Mouse (Mus musculus): Measurements from ENCODE around the gene Lrp2. TPM values are rescaled to one million over a fixed set of nuclear protein-coding genes. Genes with fewer than 3 reads are reported as not detected.

The Lrp2 gene
- total and polyA plus RNA-seq, 3 experiments = 0.01 TPM; not detected in 2

- Histone ChIP-seq H3K9ac (ENCODE audit: control insufficient read depth, low read depth, low read length, poor library complexity, severe bottlenecking) (no peak overlapping the region), H3K79me2 (ENCODE audit: control insufficient read depth, insufficient read depth, low read length, poor library complexity) (no peaks in the 10 kb centered on the region), H3K36me3 (ENCODE audit: control insufficient read depth in 1 of 2, insufficient read depth in 2 of 2, low read length in 2 of 2) (no peaks in the 10 kb centered on the region), H3K4me3 (ENCODE audit: control insufficient read depth in 1 of 2, insufficient read depth in 1 of 2, low read depth in 2 of 2, low read length in 2 of 2) (no peak overlapping the region), H3K9me3 (replicated peaks; ENCODE audit: insufficient read depth, low read length) (no peaks in the 10 kb centered on the region), H3K27me3 (ENCODE audit: control insufficient read depth in 1 of 2, insufficient read depth in 2 of 2, low read length in 2 of 2) (no peaks in the 10 kb centered on the region; a peak in 1 of 4 replicates), H3K4me1 (ENCODE audit: control insufficient read depth in 1 of 2, insufficient read depth in 2 of 2, low read length in 2 of 2) (no peaks in the 10 kb centered on the region), H3K27ac (ENCODE audit: control insufficient read depth, low read depth, low read length) (no peak overlapping the region)
- TF ChIP-seq KAT2A (conservative IDR thresholded peaks at IDR 0.05; ENCODE audit: low read depth, low read length) (no peak), ZMIZ1 (IDR thresholded peaks at IDR 0.05; ENCODE audit: low read depth, low read length) (no peak)
- no peak for DNase-seq (ENCODE audit: low read depth, low spot score)
These were observed 158.7 kb downstream of the Lrp2 start for GRCm38 (mm10) chr2:69427141-69427540.

GRCm38 (mm10) chr2:69426081-69426480 lies 159.8 kb downstream of the Lrp2 start:
- no peaks in the 10 kb centered on the region for H3K36me3 ChIP-seq (ENCODE audit: control insufficient read depth in 1 of 2, insufficient read depth in 2 of 2, low read length in 2 of 2)
- no peaks in the 10 kb centered on the region for H3K4me1 ChIP-seq (ENCODE audit: control insufficient read depth in 1 of 2, insufficient read depth in 2 of 2, low read length in 2 of 2)
- H3K9ac ChIP-seq (ENCODE audit: control insufficient read depth, low read depth, low read length, poor library complexity, severe bottlenecking) = no peak overlapping the region
- H3K9me3 ChIP-seq (replicated peaks; ENCODE audit: insufficient read depth, low read length) = no peaks in the 10 kb centered on the region
- no peak overlapping the region for H3K27ac ChIP-seq (ENCODE audit: control insufficient read depth, low read depth, low read length)
- H3K27me3 ChIP-seq (ENCODE audit: control insufficient read depth in 1 of 2, insufficient read depth in 2 of 2, low read length in 2 of 2) = no peaks in the 10 kb centered on the region; a peak in 1 of 4 replicates
- no peak for DNase-seq (ENCODE audit: low read depth, low spot score)
- no peak for TF ChIP-seq MAX (IDR thresholded peaks at IDR 0.05; ENCODE audit: low read length)
- no peak for TF ChIP-seq E2F4 (IDR thresholded peaks at IDR 0.05; ENCODE audit: borderline replicate concordance, low read depth, low read length)
- no peak for TF ChIP-seq MYC (IDR thresholded peaks at IDR 0.05; ENCODE audit: low read depth, low read length)
- TF ChIP-seq NELFE (IDR thresholded peaks at IDR 0.05; ENCODE audit: low read depth, low read length) = no peak
- no peak for TF ChIP-seq POLR2A (IDR thresholded peaks at IDR 0.05; ENCODE audit: control insufficient read depth in 1 of 2, insufficient read depth in 1 of 2, low read depth in 1 of 2, low read length in 2 of 2, poor library complexity in 1 of 2)
- TF ChIP-seq CTCF (IDR thresholded peaks at IDR 0.05 in 2 of 3, conservative IDR thresholded peaks at IDR 0.05 in 1 of 3; ENCODE audit: control insufficient read depth in 1 of 3, insufficient read depth in 1 of 3, low read depth in 2 of 3, low read length in 3 of 3, poor library complexity in 1 of 3, severe bottlenecking in 1 of 3) = no peak
- TF ChIP-seq CHD1 (IDR thresholded peaks at IDR 0.05; ENCODE audit: low read depth, low read length) = no peak
- TF ChIP-seq BHLHE40 (IDR thresholded peaks at IDR 0.05; ENCODE audit: borderline replicate concordance, low read depth, low read length) = no peak
- no peak for TF ChIP-seq MAZ (IDR thresholded peaks at IDR 0.05; ENCODE audit: low read depth, low read length)
- no peak for TF ChIP-seq CHD2 (IDR thresholded peaks at IDR 0.05; ENCODE audit: low read length)
- no peak for TF ChIP-seq GABPA (IDR thresholded peaks at IDR 0.05; ENCODE audit: low read depth, low read length)
- TF ChIP-seq TCF12 (IDR thresholded peaks at IDR 0.05; ENCODE audit: low read depth, low read length) = no peak
- no peak for TF ChIP-seq UBTF (IDR thresholded peaks at IDR 0.05; ENCODE audit: borderline replicate concordance, insufficient read depth, low read depth, low read length)
- no peak for TF ChIP-seq NRF1 (IDR thresholded peaks at IDR 0.05; ENCODE audit: insufficient read depth, low read depth, low read length, poor library complexity, severe bottlenecking)
- TF ChIP-seq ZKSCAN1 (IDR thresholded peaks at IDR 0.05; ENCODE audit: low read depth, low read length) = no peak
- TF ChIP-seq HCFC1 (IDR thresholded peaks at IDR 0.05; ENCODE audit: low read depth, low read length) = no peak
- TF ChIP-seq EP300 (IDR thresholded peaks at IDR 0.05; ENCODE audit: low read depth in 1 of 2, low read length in 2 of 2) = no peak
- TF ChIP-seq MXI1 (IDR thresholded peaks at IDR 0.05; ENCODE audit: low read depth, low read length) = no peak
- no peak overlapping the region for H3K4me3 ChIP-seq (ENCODE audit: control insufficient read depth in 1 of 2, insufficient read depth in 1 of 2, low read depth in 2 of 2, low read length in 2 of 2)
- H3K79me2 ChIP-seq (ENCODE audit: control insufficient read depth, insufficient read depth, low read length, poor library complexity) = no peaks in the 10 kb centered on the region

Data from MEL (cell line).